Mouse (Mus musculus) liver, adult 2 months (tissue): ENCODE results near the gene Gm29735.
A peak's percentile ranks its signal among the peaks of the same experiment; 100 is the strongest.

Experiments used
- CTCF ChIP-seq: fragments of 200-500 bp; IDR thresholded peaks from 2 replicates; pipeline ENCODE4 v1.5.1; 2011; ENCODE audit warnings: low read depth, low read length, control low read depth
- POLR2A ChIP-seq: fragments of 200-500 bp; IDR thresholded peaks from 2 replicates; pipeline ENCODE4 v1.6.1; 2011; ENCODE audit warnings: low read length, control low read depth; ENCODE audit not compliant: insufficient read depth; ENCODE audit errors: extremely low read depth

GRCm38 (mm10) chr7:142119632-142120031 is 37.3 kb downstream of the Gm29735 start:
- TF ChIP-seq POLR2A (no peak), CTCF (peak; percentile 53)
